Mouse (Mus musculus): Measurements from ENCODE around the gene Sdk1.

Gene Sdk1

DNA sequence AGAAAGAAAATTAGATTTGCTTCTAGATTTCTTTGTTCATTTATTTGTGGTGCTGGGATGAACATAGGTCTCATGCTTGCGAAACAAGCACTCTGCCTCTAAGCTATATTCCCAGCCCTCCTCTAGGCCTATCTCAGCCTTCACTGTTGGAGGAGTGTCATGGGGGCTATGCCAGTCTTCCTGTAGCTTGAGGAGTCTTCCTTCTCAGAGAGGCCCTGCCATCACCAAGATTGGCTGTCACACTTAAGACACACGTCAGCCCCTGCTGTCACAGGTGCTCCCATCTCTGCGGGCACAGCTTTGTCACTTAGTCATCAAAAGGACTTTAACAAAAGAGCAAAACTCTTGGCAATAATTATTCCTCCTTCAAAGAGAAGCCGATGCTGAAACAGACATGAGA is 536.9 kb downstream of the Sdk1 start:
- DNase-seq, result no peak

DNA sequence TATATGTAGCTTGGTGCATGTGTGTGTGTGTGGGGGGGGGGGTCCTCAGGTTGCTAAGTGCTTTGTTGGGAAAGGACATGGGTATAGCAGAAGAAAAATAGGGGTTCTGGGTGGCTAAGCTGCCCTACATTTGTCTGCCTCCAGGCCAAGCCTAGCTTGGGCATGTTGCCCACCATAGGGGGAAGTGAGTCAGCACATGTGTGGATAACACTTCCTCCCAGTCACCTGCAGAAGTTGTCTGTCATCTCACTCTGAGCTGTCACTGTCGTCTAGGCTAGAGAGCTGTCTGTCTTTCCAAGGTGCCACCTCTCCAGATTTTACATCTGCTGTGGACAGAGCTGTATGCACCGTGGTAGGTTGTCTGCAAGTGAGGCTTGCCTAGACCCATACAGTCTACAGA is 539.9 kb downstream of the Sdk1 start:
- peak; percentile 13 to 30 for DNase-seq

DNA sequence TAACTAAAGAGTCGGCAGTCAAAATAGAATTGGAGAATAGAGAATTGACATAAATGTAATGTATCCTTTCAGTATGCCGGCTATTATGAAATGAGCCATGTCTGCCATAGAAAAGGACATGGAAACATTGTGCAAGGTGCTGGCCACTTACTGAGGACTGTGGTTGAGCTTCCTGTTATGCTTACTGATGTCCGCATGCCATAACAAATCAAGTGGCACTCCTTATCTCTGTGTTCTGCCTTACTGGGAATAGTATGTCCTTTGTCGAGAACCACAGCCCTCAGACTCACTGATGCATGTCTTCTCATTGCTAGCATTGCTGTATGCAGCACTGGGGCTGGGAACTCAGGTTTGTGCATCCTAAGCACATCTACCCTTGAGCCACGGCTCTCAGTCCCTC is 541.0 kb downstream of the Sdk1 start:
- DNase-seq, result no peak

DNA sequence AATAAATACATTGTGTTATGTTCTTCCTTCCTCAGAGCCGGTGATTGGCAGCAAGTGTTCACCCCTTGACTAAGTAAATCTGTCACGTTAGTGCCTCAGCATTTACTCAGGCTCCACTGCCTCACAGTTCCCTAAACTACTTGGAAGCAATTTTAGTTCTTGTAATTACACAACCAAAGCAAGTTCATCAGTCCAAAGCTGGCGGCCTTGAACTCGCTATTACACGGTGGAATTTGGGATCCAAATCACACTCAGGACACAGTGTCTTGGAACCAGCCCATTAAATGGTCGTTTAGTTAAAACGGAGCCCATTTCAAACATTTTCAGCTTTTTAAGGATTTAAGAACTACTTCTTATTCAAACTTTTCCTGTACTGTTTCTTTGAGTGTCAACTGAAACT is 542.2 kb downstream of the Sdk1 start:
- no peak for DNase-seq

DNA sequence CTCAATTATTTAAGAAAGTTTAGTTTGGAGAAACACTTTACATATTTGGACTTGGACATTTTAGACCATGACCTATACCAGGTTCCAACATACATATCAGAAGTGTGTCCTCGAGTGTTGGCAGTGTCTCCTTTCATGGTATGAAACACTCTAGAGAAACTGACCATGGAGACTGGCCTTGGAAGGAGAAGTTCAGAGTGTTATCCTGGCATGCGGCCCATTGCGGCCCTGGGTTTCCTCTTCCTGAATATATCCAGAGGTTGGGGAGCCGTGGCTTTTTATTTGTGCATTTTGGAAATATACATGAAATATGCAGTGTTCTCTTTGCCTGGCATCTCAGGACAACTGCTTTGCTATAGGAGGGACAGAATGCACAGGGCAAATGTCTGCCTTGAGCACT is 552.6 kb downstream of the Sdk1 start:
- DNase-seq, result no peak

DNA sequence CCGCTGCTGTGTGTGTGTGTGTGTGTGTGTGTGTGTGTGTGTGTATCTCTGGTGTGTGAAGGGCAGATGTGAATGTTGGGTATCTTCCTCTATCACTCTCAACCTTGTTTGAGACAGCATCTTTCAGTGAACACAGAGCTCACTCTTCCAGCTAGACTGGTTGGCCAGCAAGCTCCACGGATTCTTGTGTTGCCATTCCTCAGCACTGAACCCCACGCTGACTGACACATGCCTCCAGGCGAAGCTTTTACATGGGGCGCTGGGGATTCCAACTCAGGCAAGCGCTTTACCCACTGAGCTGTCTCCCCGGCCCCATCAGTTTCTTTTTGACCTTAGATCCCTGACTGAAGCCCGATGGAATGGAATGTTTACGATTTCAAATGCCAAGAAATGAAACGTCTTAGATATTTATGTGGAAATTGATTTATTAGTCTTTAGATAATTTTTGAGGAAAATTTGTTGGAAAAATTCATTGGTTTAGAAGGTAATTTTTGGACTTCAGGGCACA is 582.6 kb downstream of the Sdk1 start:
- DNase-seq, result no peak

DNA sequence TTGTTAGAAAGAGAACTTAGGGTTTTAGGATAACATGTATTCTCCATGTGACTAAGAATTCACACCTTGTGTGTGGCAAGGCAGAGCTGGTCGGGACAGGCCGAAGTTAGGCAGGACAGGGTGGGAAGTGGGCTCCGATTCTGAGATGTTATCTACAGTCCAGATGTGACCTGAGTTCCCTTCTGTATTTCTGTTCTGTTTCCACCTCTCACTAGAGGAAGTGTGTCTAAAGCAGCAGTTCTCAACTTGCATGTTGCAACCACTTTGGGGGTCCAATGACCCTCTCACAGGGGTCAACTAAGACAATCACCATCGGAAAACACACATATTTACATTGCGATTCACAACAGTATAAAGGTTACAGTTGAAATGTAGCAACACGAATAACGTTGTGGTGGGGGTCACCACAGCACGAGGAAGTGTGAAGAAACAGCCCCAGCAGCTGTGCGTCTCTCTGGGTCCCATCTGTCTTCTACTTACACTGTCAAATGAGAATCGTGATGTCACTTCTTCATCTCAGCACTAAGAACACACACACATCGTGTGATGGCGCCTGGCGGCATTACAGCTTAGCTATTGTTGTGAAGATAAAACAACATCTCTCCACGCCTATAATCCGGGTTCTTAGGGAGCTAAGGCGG is 583.6 kb downstream of the Sdk1 start:
- DNase-seq, result no peak

DNA sequence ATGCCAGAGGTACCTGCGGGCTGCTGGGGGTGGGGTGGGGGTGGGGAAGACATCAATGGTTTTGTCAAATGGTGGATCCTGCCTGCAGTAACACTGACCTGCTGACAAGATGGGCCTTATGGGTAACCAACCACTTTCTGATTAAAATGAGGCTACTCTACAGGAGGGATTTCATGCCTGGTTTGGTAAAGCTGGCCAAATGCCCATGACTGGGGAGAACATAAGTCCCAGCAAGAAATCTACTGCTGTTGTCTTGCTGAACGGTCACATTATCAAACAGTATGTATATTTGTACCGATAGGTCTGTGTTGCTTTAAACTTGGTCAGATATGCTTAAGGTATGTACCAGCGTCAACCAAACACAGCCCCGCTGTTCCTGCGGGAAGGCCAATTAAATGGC is 594.3 kb downstream of the Sdk1 start:
- peak; percentile 75 to 78 for DNase-seq

DNA sequence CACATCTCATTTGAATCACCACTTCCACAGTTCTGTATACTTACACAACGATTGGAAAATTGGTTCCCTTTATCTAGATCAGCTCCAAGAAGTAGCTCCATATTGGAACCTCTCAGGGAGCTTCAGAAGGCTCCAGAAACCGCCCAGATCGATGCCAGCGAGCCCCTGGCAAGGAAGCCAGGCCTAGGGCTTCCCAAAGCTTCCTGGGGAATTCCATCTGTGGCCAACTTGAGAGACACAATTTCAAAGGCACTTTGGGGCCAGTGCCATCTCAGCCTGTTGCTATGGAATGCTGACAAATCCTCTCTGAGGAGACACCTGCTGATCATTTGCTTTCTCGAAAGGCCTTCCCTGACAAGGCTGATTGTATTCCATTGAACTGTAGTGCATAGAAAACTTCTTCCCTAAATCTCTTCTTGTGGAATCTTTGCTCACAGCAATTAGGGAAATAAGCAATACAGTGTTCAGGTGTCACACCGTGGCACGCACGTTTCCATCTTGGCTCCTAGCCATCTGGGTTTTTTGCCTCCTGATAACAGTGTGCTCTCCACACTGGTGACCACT is 595.7 kb downstream of the Sdk1 start:
- DNase-seq, result peak; percentile 83 to 94

DNA sequence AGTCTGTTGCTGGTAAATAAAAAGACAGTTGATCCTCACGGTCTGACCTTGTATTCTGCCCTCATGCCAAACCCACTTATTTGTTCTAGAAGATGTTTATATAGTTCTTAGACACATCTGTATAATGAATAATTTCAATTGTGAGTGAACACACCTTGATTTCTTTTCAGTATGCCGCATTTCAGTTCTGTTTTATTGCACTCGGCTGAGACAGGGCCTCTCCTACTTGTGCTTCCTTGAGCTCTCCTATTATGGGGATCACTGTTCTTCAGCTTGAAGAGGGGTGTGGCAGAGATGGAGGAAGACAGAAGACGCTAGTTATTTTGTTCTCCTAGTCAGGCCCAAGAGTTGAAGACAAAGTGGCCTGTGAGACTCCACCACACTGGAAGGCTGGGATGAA is 603.4 kb downstream of the Sdk1 start:
- no peak for DNase-seq

DNA sequence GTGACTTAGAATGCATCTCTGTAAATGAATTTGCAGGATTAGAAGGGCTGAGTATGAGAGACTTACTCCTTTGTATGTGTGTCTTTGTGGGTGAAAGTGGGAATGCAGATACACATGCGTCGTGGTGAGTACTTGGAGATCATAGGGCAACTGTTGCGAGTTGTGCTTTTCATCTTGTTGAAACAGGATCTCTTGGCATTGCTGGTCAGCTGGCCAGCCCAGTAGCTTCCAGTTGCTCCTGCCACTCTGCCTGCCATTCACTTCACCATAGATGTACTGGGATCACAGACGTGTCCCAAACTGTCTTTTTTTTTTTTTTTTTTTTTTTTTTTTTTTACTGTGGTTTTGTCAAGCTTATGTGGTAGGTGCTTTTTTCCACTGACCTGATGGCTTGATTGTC is 606.4 kb downstream of the Sdk1 start:
- DNase-seq, result no peak

DNA sequence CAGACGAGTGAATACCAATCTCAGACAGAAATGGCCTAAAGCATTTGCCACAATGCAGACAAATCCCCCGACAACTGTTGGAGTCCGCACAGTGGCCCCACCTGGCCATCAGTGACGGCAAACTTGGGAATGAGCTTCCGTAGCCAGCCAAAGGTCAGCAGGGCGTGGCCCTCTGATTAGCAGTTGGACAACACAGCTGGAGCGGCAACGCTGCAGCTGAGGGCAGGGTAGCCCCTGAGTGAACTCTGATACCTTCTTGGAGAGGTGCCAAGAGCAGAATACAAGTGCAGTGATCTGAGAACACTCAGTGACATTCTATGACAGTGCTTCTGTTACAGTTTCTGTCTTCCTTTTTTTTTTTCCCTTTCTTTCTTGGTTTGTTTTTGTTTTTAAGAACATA is 610.9 kb downstream of the Sdk1 start:
- DNase-seq, result no peak

DNA sequence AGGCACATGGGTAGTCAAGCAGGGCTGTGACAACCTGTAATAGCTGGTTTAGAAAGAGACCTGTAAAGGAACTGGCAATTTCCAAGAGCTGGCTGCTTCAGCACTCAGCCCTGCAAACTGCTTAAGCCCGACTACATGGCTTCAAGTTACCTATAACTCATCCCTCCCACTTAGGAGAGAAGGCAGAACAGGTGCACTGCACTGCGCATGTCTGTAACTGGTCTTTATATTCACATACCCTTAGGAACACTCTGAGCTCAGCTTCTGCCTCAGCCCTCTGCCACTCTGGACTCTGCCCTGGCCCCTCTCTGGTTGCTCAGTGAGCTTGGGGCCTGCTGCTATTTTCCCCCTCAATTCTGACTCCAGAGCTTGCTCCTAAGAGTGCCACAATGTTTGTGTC is 615.2 kb downstream of the Sdk1 start:
- no peak for DNase-seq

DNA sequence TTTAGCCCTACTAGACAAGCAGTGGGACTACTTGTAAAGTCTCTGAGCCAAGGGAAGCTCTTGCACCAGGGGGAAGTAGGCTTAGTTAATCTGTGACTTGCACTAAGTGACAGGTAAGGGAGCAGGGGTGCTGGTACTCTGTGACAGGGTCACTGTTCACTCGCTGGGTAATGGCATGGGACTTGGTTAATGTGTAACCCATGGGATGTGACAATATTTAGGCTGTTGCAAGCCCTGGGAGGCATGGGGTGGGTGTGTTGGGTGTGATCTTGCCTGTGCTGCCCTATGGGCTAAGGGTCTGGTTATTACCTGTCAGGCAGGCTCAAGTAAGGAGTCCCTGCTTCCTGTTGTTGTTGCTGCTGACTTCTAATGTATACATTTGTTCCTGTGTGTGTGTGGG is 616.5 kb downstream of the Sdk1 start:
- DNase-seq, result no peak

DNA sequence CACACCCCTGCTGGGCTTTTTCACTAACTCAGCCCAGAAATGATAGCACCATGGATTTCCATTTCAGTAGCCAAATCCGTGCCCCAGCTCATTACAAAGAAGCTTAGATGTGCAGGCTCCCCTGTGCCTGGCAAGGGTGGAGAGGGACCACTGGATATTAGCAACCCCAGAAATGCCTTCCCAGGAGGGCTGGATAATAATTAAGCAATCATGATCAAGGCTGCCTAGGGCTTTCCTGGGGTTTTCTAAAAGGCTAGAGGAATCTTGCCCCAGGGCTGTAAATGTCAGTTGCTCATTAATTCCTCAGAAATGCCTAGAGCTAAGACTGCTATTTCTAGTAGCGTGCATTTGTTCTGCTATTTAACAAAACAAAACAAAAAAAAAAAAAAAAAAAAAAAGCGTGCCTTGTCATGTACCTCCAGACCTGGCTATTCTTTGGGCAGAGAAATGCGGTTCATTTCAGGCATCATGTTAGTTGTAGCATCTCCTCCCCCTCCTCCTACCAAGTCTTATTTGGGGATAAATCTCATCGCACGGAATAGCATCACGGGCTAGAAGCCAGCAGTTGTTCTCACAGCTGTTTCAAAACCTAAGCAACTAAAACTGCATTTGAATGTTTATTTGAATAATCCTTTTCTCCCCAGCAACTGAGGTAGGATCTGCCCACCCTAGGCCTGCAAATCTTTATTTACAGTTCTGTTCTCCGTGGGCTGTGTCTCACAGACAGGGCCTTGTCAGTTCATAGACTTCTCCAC is 617.3 kb downstream of the Sdk1 start:
- DNase-seq, result no peak

DNA sequence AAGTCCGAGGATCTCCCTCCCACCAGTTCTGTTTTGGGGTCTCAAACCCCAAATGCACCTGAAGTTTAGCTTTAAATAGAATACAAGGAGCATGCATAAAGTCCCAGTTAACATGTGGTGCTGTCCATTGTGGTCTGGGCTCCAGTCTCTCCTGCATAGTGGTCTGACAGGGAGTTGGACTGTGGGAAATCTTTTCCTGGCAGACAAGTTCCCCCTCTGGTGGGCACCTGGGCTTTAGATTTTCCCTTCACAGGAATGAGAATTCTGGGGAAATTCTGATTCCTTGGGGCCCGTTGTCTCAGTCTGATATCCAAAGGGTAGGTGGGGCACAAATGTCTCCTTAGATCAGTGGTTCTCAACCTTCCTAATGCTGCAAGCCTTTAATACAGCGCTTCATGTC is 624.8 kb downstream of the Sdk1 start:
- no peak for DNase-seq

DNA sequence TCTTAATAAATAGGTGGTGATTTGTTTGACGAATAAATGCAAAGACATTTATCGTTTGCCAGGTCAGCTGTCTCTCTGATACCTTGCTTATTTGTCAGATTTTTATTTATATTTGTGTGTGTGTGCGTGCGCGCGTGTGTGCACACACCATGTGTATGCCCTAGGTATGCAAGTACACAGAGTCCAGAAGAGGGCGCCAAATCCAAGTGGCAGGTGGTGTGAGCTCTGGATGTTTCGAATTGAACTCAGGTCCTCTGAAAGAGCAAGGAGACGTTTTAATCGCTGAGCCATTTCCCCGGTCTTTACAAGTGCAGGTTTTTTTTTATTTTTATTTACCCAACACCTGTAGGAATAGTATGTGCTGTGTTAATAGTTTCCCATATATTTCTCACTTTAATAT is 632.5 kb downstream of the Sdk1 start:
- DNase-seq, result no peak

DNA sequence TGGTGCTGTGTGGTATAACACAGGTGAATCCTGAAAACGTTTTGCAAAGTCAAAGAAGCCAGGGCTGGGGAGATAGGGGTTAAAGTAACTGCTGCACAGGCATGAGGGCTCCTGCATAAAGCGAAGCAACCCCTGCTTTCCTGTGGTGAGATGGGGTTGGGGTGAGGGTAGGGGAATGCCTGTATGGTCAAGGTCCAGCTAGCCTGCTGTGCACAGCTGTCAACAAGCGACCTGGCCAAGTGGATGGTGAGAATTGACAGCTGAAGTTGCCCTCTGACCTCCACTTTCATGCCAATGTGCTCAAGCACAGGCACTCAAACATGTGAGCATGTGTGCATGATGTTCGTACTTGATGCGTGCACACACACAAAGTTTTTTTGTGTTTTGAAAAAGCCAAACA is 639.4 kb downstream of the Sdk1 start:
- DNase-seq, result no peak

DNA sequence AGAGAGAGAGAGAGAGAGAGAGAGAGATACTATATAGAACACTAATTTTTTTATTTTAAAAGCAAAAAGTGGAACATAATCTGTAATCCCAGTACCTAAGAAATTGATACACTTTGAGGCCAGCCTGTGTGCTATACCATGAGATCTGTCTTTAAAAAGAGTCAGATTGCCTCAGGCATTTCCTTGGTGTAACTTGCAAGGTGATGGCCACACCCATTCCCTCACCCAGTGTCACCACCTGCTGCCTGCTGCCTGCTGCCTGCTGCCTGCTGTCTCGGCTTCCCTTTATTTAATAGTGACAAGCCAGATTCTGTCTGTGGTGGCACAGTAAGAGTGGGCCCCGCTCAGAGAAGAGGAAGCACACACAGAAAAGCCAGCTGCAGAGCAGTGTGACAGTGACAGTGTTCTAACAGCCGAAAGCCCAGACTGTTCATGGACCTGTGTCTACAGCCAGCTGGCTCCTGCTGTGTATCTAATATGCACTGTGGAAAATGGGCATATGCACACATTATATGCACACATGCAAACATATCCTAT is 642.9 kb downstream of the Sdk1 start:
- DNase-seq, result no peak

DNA sequence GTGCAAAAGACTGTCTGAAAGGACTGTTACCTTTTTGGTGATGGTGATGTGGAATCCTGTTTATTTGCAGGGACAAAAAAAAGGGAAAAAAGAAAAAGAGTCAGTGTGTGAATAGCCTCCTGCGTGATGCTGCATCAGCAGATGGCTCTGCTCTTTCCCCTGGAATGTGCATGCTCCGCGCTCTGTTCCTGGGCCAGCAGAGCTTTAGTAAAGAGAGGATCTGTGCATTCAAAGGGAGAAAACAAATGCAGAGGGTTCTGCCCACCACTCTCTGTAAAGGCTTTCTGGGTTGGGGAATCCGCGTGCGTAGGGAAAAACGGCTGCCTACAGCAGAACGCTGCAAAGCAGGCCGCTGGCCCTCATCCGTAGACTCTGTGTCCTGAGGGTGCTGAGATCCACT is 644.7 kb downstream of the Sdk1 start:
- no peak for DNase-seq

DNA sequence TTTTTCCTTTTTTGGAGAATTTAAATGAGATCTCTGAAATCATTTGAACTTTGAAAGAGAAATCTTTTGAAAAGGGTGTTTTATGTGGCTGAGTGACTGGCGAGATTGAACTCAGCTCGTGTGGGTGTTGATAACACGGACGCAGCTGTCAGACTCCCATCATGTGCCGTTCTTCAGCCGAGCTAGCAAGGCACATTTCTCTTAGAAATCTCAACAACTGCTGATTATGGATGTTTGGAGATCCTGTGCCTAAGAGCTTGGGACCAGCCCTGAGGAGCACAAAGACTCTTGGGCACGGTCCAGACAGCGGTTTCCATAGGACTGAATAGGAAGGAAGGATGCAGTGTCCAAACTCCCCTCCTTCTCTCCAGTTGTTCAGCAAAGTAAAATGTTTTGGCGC is 648.5 kb downstream of the Sdk1 start:
- DNase-seq, result no peak

DNA sequence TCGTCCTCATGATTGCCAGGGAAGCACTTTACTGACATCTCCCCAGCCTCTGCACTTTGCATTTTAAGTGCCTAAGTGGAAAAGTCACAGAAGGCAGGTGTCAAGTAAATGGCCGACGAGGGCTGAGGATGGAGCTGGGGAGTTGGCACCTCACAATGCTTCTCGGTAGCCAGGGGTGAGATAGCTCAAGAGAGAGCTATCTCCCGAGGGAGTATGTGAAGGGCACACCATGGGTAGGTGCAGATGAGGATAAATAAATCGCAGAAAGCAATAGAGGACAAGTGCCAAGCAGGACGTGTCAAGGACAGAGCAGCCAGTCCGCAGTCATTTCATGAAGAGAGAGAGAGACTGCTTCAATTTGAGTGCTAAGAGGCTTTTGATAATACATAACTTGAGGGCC is 655.1 kb downstream of the Sdk1 start:
- DNase-seq, result no peak

DNA sequence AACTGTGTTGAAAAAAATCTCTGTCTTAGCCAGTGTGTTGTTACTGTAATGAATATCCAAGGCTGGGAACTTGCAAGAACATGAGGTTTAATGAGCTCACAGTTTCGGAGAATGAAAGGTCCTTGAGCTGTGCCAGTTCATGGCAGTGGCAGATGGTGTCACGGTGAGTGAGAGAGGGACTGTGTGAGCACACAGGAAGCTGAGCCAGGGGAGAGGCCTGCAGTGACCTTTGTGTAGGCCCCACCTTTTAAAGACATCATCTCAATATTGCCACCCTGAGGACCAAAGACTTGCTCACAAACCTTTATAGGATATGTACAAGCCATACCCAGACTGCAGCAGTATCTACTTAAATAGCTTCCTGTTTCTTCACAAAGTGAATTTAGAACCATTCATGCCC is 656.2 kb downstream of the Sdk1 start:
- no peak for DNase-seq

DNA sequence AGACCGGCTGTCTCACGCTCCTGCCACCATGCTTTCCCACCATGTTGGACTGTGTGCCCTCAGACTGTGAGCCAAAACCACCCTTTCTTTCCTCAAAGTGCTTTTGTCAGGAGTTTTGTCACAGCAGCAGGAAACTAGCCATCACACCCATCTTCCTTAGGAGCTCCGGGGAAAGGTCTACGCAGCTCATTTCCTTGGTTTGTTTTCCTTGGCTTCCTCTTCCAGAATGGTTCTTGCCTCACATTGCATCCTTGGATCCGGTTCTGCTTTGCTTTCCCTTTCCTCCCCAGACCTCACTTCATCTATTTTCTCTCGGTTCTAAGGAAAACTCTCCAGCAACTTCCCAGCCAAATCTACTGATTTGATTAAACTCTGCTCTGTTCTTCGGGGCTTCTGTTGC is 658.5 kb downstream of the Sdk1 start:
- no peak for DNase-seq

Measured in cerebellum, postnatal 14 days (tissue).